Mouse (Mus musculus): Measurements from ENCODE around the gene Gm11595.

DNA sequence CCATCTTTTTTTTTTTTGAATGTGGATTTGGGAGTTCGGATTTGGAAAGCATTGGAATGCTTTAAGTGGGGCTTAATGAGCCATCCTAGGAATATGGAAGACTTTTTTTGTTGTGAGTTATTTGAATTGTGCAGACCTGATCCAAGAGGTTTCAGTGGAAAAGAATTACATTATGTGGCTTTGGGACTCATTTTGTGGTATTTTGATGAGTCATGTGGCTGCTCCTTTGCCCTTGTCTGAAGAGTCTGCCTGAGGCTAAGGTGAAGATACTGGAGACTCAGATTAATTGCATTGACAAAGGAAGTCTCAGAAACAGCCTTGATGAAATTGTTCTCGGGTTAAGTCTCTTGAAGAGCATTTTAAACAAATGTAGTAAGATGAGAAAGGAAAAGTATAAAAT, 4.3 kb downstream of the Gm11595 start:
- TF ChIP-seq POLR2A (IDR thresholded peaks at IDR 0.05; ENCODE audit: insufficient read depth, low read depth, low read length) (no peak), CTCF (IDR thresholded peaks at IDR 0.05; ENCODE audit: insufficient read depth, low read depth, low read length) (no peak)
